Mouse (Mus musculus): Measurements from ENCODE around the gene Rilp. TPM values are rescaled to one million over a fixed set of nuclear protein-coding genes. Genes with fewer than 3 reads are reported as not detected.

Gene Rilp
- total RNA-seq, 2 experiments from 2014 or later: 3.6 to 4.0 TPM

GRCm38 (mm10) chr11:75487496-75487895 lies 22.4 kb upstream of the Rilp start:
- no peak for DNase-seq (ENCODE audit: low spot score in 2 of 2)

GRCm38 (mm10) chr11:75494296-75495049 lies 15.4 kb upstream of the Rilp start:
- DNase-seq (ENCODE audit: low spot score in 2 of 2): no peak

- DNase-seq (ENCODE audit: low spot score in 2 of 2): no peak
These were observed 11.8 kb upstream of the Rilp start for GRCm38 (mm10) chr11:75498126-75498525.

- DNase-seq (ENCODE audit: low spot score in 2 of 2): no peak
These were observed 1.7 kb upstream of the Rilp start for GRCm38 (mm10) chr11:75508162-75508561.

- no peak for DNase-seq (ENCODE audit: low spot score in 2 of 2)
These were observed 990 bp upstream of the Rilp start for GRCm38 (mm10) chr11:75508904-75509303.

GRCm38 (mm10) chr11:75510627-75510993 lies 716 bp downstream of the Rilp start:
- peak; percentile 97 for DNase-seq (ENCODE audit: low spot score in 2 of 2)

GRCm38 (mm10) chr11:75511213-75511612 lies 1.3 kb downstream of the Rilp start:
- peak; percentile 36 to 43 for DNase-seq (ENCODE audit: low spot score in 2 of 2)

- no peak for DNase-seq (ENCODE audit: low spot score in 2 of 2)
These were observed 2.6 kb downstream of the Rilp start for GRCm38 (mm10) chr11:75512301-75513018.

GRCm38 (mm10) chr11:75513336-75513735 lies 3.4 kb downstream of the Rilp start, which contains the start of gene Scarf1:
Gene Scarf1, plus strand, starts transcription at chr11:75513540.
- no peak for DNase-seq (ENCODE audit: low spot score in 2 of 2)

- no peak for DNase-seq (ENCODE audit: low spot score in 2 of 2)
These were observed 5.3 kb downstream of the Rilp start for GRCm38 (mm10) chr11:75515186-75515585.

GRCm38 (mm10) chr11:75519834-75520633 lies 10.1 kb downstream of the Rilp start:
- DNase-seq (ENCODE audit: low spot score in 2 of 2): no peak

GRCm38 (mm10) chr11:75521609-75522008 lies 11.7 kb downstream of the Rilp start:
- no peak for DNase-seq (ENCODE audit: low spot score in 2 of 2)

GRCm38 (mm10) chr11:75522793-75523192 lies 12.9 kb downstream of the Rilp start:
- no peak for DNase-seq (ENCODE audit: low spot score in 2 of 2)

GRCm38 (mm10) chr11:75525531-75526125 lies 15.7 kb downstream of the Rilp start:
- DNase-seq (ENCODE audit: low spot score in 2 of 2): no peak

- DNase-seq (ENCODE audit: low spot score in 2 of 2): no peak
These were observed 17.0 kb downstream of the Rilp start for GRCm38 (mm10) chr11:75526943-75527342.

- DNase-seq (ENCODE audit: low spot score in 2 of 2): no peak
These were observed 19.9 kb downstream of the Rilp start for GRCm38 (mm10) chr11:75529771-75530170.

GRCm38 (mm10) chr11:75530325-75530724 lies 20.4 kb downstream of the Rilp start:
- peak; percentile 100 for DNase-seq (ENCODE audit: low spot score in 2 of 2)

GRCm38 (mm10) chr11:75530845-75531373 lies 21.0 kb downstream of the Rilp start:
- DNase-seq (ENCODE audit: low spot score in 2 of 2): no peak

GRCm38 (mm10) chr11:75531469-75532242 lies 21.8 kb downstream of the Rilp start, which contains the start of gene Slc43a2:
Gene Slc43a2, plus strand, starts transcription at chr11:75531694.
- DNase-seq (ENCODE audit: low spot score in 2 of 2): peak; percentile 96 to 97

Measured in layer of hippocampus, postnatal 10 days (tissue).